In the genomic region with DNA sequence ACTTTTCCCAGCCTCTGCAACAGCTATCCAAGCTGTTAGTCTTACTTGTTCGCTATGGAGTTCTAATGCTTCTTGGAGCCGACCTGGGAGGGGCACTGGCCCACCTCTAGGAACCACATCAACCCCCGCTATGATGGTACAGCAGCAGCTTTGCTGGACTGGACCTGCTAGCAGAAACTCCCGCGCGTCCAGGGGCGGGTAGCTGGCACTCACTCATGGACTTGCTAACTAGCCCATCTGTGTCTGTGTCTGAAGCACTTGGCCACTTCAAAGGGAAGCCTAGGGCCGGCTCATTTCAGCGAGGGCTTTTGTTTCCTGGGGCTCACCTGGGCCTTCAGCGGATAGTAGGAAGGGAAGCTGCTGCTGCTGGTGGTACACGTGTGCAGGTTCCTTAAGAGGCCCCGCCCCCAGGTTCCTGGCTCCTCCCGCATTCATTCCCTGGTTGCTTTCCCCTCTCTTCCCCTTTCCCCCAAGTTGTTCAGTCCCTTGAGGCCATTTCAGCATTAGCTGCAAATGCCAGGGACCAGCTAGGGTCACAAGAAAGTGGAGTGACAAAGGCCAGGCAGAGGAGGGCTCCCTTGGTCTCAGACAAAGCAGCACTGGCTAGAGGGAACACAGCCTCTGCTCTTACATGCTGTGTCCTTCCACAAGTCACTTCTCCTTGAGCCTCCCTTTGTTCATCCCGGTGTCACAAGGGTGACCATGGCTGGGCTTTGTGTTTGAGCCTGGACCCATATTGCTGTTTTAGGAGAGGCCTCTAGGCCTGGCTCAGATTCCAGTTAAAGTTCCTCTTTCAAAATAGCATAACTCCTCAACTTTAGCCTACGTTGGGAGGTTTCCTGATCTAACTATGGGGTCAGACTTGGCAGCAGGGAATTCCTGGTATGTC, we compare ENCODE assay signal across 9 mouse cellular contexts. TPM values are rescaled to one million over a fixed set of nuclear protein-coding genes. Genes with fewer than 3 reads are reported as not detected.
A peak's percentile ranks its signal among the peaks of the same experiment; 100 is the strongest.
DNase-seq lines count a peak whose midpoint lies in the region; ATAC-seq and TF ChIP-seq lines count a peak whose summit lies in the region.
"Had no signal": no experiment of that assay in that cellular context is flagged by ENCODE, and none has a peak within 500 bp of the region (broad histone marks: within the 10 kb centered on the region; RNA-seq: fewer than 3 reads in every experiment).

A gene (minus strand): TSS at position 393 of the 889 bp plus-strand sequence.

- no peak for TF ChIP-seq POLR2A in limb, embryonic 14.5 days (IDR thresholded peaks at IDR 0.05; ENCODE audit: borderline replicate concordance, extremely low read depth, insufficient read depth, insufficient read length)

- H3K4me1 ChIP-seq in heart, embryonic 12.5 days (replicated peaks): peaks cover 25% of the 10 kb centered on the region
- peaks cover 27% of the 10 kb centered on the region for H3K4me1 ChIP-seq in embryonic facial prominence, embryonic 10.5 days
- H3K4me1 ChIP-seq in hindbrain, embryonic 12.5 days: peaks cover 22% of the 10 kb centered on the region
- peaks cover 16% of the 10 kb centered on the region for H3K4me1 ChIP-seq in limb, embryonic 14.5 days (ENCODE audit: control insufficient read depth, insufficient read depth, low read length)

- H3K27me3 ChIP-seq in heart, embryonic 12.5 days (replicated peaks): peaks cover 24% of the 10 kb centered on the region
- H3K27me3 ChIP-seq in embryonic facial prominence, embryonic 10.5 days (replicated peaks; ENCODE audit: low read depth, poor library complexity, severe bottlenecking): peaks cover 34% of the 10 kb centered on the region
- H3K27me3 ChIP-seq in hindbrain, embryonic 12.5 days: peaks cover 28% of the 10 kb centered on the region
- H3K27me3 ChIP-seq in limb, embryonic 14.5 days (ENCODE audit: control insufficient read depth, insufficient read depth, low read length): no peaks in the 10 kb centered on the region
- H3K27me3 ChIP-seq: CH12.LX had no signal

- intact Hi-C loops in heart, postnatal 14 days (cut with DNase I): no loop called here

- no peak within 1 kb of the TSS for H3K27ac ChIP-seq in heart, embryonic 12.5 days (ENCODE audit: poor library complexity, severe bottlenecking)
- peak within 1 kb of the TSS; percentile 5; the same call in 1 of the 2 replicates for H3K27ac ChIP-seq in embryonic facial prominence, embryonic 10.5 days (replicated peaks)
- no peak within 1 kb of the TSS for H3K27ac ChIP-seq in hindbrain, embryonic 12.5 days
- peak within 1 kb of the TSS; percentile 78 for H3K27ac ChIP-seq in limb, embryonic 14.5 days (replicated peaks; ENCODE audit: low read depth, low read length)

- H3K36me3 ChIP-seq in heart, embryonic 12.5 days: no peaks in the 10 kb centered on the region
- H3K36me3 ChIP-seq in embryonic facial prominence, embryonic 10.5 days (replicated peaks): no peaks in the 10 kb centered on the region
- no peaks in the 10 kb centered on the region for H3K36me3 ChIP-seq in hindbrain, embryonic 12.5 days
- no peaks in the 10 kb centered on the region for H3K36me3 ChIP-seq in limb, embryonic 14.5 days (ENCODE audit: control insufficient read depth, insufficient read depth, low read length)

- DNase-seq in heart, postnatal 14 days: no peak
- DNase-seq in embryonic facial prominence, embryonic 10.5 days (ENCODE audit: low spot score): peak; percentile 30
- DNase-seq in limb, embryonic 14.5 days (ENCODE audit: low spot score): peak; percentile 16
- peak; percentile 21 for DNase-seq in neural tube, embryonic 10.5 days (ENCODE audit: extremely low spot score, low spot score)
- DNase-seq in thymus, postnatal 25 days: no peak

- ATAC-seq in heart, embryonic 12.5 days (ENCODE audit: insufficient number of reproducible peaks, low FRiP score): peak; percentile 12; the same call in 1 of the 2 replicates
- ATAC-seq in hindbrain, embryonic 12.5 days (ENCODE audit: low FRiP score): peak; percentile 38; the same call in 1 of the 2 replicates
- ATAC-seq in limb, embryonic 14.5 days (ENCODE audit: low FRiP score, low read depth): peak; percentile 28; the same call in 1 of the 2 replicates
- no peak for ATAC-seq in megakaryocyte-erythroid progenitor cell, adult 5-6 weeks (replicated peaks; ENCODE audit: low FRiP score, low TSS enrichment, poor library complexity, severe bottlenecking)

- WGBS in heart, embryonic 12.5 days: 5% methylated on average over 15 of the region's 15 CpGs
- 6% methylated on average over 15 of the region's 15 CpGs for WGBS in embryonic facial prominence, embryonic 10.5 days
- 10% methylated on average over 15 of the region's 15 CpGs for WGBS in hindbrain, embryonic 12.5 days
- WGBS in limb, embryonic 14.5 days: 5% methylated on average over 15 of the region's 15 CpGs

- no peaks in the 10 kb centered on the region for H3K9me3 ChIP-seq in heart, embryonic 12.5 days (replicated peaks)
- no peaks in the 10 kb centered on the region for H3K9me3 ChIP-seq in embryonic facial prominence, embryonic 10.5 days
- H3K9me3 ChIP-seq in hindbrain, embryonic 12.5 days (replicated peaks): no peaks in the 10 kb centered on the region
- no peaks in the 10 kb centered on the region for H3K9me3 ChIP-seq in limb, embryonic 14.5 days (ENCODE audit: control insufficient read depth, low read length)

- peak within 1 kb of the TSS; percentile 77 for H3K4me2 ChIP-seq in heart, embryonic 12.5 days
- peak within 1 kb of the TSS; percentile 52 for H3K4me2 ChIP-seq in hindbrain, embryonic 12.5 days (replicated peaks)
- peak within 1 kb of the TSS; percentile 69 for H3K4me2 ChIP-seq in limb, embryonic 14.5 days (replicated peaks; ENCODE audit: low read depth, low read length, severe bottlenecking)

- H3K4me3 ChIP-seq in heart, embryonic 12.5 days: peak within 1 kb of the TSS; percentile 35
- peak within 1 kb of the TSS; percentile 50 for H3K4me3 ChIP-seq in embryonic facial prominence, embryonic 10.5 days
- H3K4me3 ChIP-seq in hindbrain, embryonic 12.5 days: peak within 1 kb of the TSS; percentile 25
- peak within 1 kb of the TSS; percentile 26 for H3K4me3 ChIP-seq in limb, embryonic 14.5 days (replicated peaks; ENCODE audit: low read length)

- peak within 1 kb of the TSS; percentile 57 for H3K9ac ChIP-seq in heart, embryonic 12.5 days
- H3K9ac ChIP-seq in hindbrain, embryonic 12.5 days: peak within 1 kb of the TSS; percentile 1; the same call in 1 of the 2 replicates
- peak within 1 kb of the TSS; percentile 31; the same call in 1 of the 2 replicates for H3K9ac ChIP-seq in limb, embryonic 14.5 days (ENCODE audit: low read depth, low read length, severe bottlenecking)

RNA-seq across cellular contexts. Expression of the gene that starts here (rescaled TPM):
- 0.06 and 0.23 TPM in 2 replicates for polyA plus RNA-seq in heart, embryonic 12.5 days (2016; fragmentation: Nextera tagmentation; extraction: Ambion mirVana)
- 1 to 10 TPM in 1 of 2 experiments, under 1 TPM in 1; 0.44 to 1.6 TPM for total RNA-seq in heart, postnatal 14 days (2021)
- 0.08 and 0.24 TPM in 2 replicates for polyA plus RNA-seq in embryonic facial prominence, embryonic 10.5 days (2016; fragmentation: Nextera tagmentation; extraction: Ambion mirVana)
- 0.10 and 0.12 TPM in 2 replicates for polyA plus RNA-seq in hindbrain, embryonic 12.5 days (2016; fragmentation: Nextera tagmentation; extraction: Ambion mirVana)
- polyA plus RNA-seq in limb, embryonic 14.5 days (2012; rRNA removed): 1.1 and 1.8 TPM in 2 replicates
- 0.36 and 0.77 TPM in 2 replicates for polyA plus RNA-seq in limb, embryonic 14.5 days (2014; fragmentation: Nextera tagmentation; extraction: Ambion mirVana)
- not detected in 2 replicates for total RNA-seq in megakaryocyte-erythroid progenitor cell, adult 5-6 weeks (2014; fragmentation: Nextera tagmentation)
- not detected in 2 replicates for total RNA-seq in megakaryocyte-erythroid progenitor cell, adult 5-6 weeks (2017)
- total RNA-seq: CH12.LX had no signal

Comparison
In these comparisons a context has a peak if more than half of its experiments do, and no peak if none do; other contexts are left out.
1. Peak in ATAC-seq, H3K4me3 ChIP-seq, H3K9ac ChIP-seq and H3K4me2 ChIP-seq in heart, embryonic 12.5 days; RNA of the gene not detected or under 1 TPM.
2. Peak in DNase-seq, H3K4me3 ChIP-seq and H3K27ac ChIP-seq in embryonic facial prominence, embryonic 10.5 days; RNA of the gene not detected or under 1 TPM.
3. Peak in ATAC-seq, H3K4me3 ChIP-seq, H3K9ac ChIP-seq and H3K4me2 ChIP-seq in hindbrain, embryonic 12.5 days; RNA of the gene not detected or under 1 TPM.
4. H3K9ac ChIP-seq: peak in every context shown above with its lines; median percentile 57 in heart, embryonic 12.5 days; 31 in limb, embryonic 14.5 days; 1 in hindbrain, embryonic 12.5 days.
5. DNase-seq: peak in limb, embryonic 14.5 days (single experiment) and neural tube, embryonic 10.5 days (single experiment); none in heart, postnatal 14 days (0 of 2) and thymus, postnatal 25 days (single experiment).
6. Peak in every context shown above with its lines, with median percentiles within 50 percentile points of each other: H3K4me2 ChIP-seq and H3K4me3 ChIP-seq.